Mouse (Mus musculus): ENCODE results near the gene 1300017J02Rik.

1300017J02Rik gene

GRCm38 (mm10) chr9:103212654-103213420 lies 92.0 kb downstream of the 1300017J02Rik start:
- no peak for DNase-seq

- no peak for DNase-seq
These were observed 96.0 kb downstream of the 1300017J02Rik start for GRCm38 (mm10) chr9:103208802-103209423.

DNA sequence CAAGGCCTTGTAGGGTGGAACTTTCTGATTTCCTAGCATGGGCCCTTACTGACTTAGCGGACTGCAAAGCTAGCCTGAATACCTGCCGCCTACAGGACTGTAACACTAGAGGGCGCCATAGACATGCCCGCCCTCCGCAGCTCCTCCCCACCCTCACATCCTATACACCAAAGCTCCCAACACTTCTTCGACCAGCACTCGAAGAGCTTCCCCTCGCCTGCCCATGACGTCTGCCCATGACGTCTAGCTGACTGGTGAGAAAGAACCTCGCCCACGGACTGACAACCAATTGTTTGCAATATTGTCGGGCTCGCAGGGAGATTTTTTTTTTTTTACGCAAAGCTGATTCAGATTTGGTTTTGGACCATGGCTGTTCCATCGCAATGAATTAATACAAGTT lies 97.0 kb downstream of the 1300017J02Rik start:
- peak; percentile 54 for DNase-seq

DNA sequence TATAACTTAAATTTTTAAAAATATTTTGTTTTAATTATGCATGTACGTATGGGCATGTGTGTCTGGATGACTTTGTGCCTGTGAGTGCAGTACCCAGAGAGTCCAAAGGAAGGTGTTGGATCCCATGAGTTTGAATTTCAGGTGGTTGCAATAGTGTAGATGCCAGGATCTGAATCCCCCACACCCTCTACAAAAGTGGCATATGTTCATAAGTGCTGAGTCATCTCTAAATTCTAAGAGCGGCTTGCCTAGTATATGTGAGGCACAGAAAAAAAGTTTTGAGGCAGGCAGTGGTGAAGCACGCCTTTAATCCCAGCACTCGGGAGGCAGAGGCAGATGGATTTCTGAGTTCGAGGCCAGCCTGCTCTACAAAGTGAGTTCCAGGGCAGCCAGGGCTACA lies 99.1 kb downstream of the 1300017J02Rik start:
- no peak for DNase-seq

- DNase-seq, result peak; percentile 87
These were observed 103.2 kb downstream of the 1300017J02Rik start, which contains the start of gene Srprb for GRCm38 (mm10) chr9:103201561-103202260. Srprb (minus strand) TSS chr9:103202137.
